Mouse (Mus musculus) lung, adult 2 months (tissue): Measurements from ENCODE around the gene Aasdh. TPM values are rescaled to one million over a fixed set of nuclear protein-coding genes. Genes with fewer than 3 reads are reported as not detected.
"Not testable (repeated sequence)": the region's sequence is repeated elsewhere in the genome, so short reads cannot be mapped to it uniquely, and the experiment has no call there.

Experiments
- DNase-seq: peaks from one replicate; pipeline ENCODE4 v3.0.0; 2022
- H3K4me1 ChIP-seq: fragments of 200-500 bp; 2 replicates; pipeline ENCODE4 v1.6.1; 2011; ENCODE audit warnings: low read length; ENCODE audit not compliant: control insufficient read depth, insufficient read depth
- H3K4me3 ChIP-seq: fragments of 200-500 bp; replicated peaks from 2 replicates; pipeline ENCODE3; 2011; ENCODE audit warnings: low read depth, mild to moderate bottlenecking, control low read depth, low read length; ENCODE audit errors: extremely low read depth
- CTCF ChIP-seq: fragments of 200-500 bp; IDR thresholded peaks from 2 replicates; pipeline ENCODE4 v1.5.1; 2011; ENCODE audit warnings: mild to moderate bottlenecking, low read length, control low read depth; ENCODE audit not compliant: insufficient read depth
- POLR2A ChIP-seq: fragments of 200-500 bp; IDR thresholded peaks from 2 replicates; pipeline ENCODE4 v1.6.1; 2011; ENCODE audit warnings: low read depth, mild to moderate bottlenecking, control low read depth, low read length, borderline replicate concordance; ENCODE audit errors: extremely low read depth
- WGBS: fragments of 180-500 bp; shearing (Covaris S2); methylation state at CpG from one replicate; pipeline ENCODE4 v1.1.7; 2018; 5-methylcytosine and 5-hydroxymethylcytosine counted together
- polyA plus RNA-seq: library from polyadenylated mRNA; depleted of rRNA; stranded (reverse); fragments of >200 nt; gene quantifications from 2 replicates; pipeline ENCODE4 v1.2.3, GENCODE M21; 2012

The Aasdh gene
- polyA plus RNA-seq, 1 experiment, result 13.7 TPM

GRCm38 (mm10) chr5:76945678-76946033 is 40.3 kb upstream of the Aasdh start:
- H3K4me3 ChIP-seq, result no peak overlapping the region
- 85% methylated on average over 2 of the region's 2 CpGs for WGBS
- no peak for TF ChIP-seq POLR2A
- TF ChIP-seq CTCF, result no peak
- peaks cover 12% of the 10 kb centered on the region for H3K4me1 ChIP-seq
- DNase-seq, result no peak

GRCm38 (mm10) chr5:76944965-76945677 is 39.8 kb upstream of the Aasdh start:
- DNase-seq, result no peak
- Histone ChIP-seq H3K4me1 (peaks cover 12% of the 10 kb centered on the region), H3K4me3 (no peak overlapping the region)
- 61% methylated on average over 6 of the region's 6 CpGs for WGBS
- TF ChIP-seq CTCF, result no peak
- TF ChIP-seq POLR2A, result no peak

GRCm38 (mm10) chr5:76942505-76942904 is 37.2 kb upstream of the Aasdh start:
- no peak for DNase-seq
- TF ChIP-seq POLR2A (no peak), CTCF (no peak)
- no peak overlapping the region for H3K4me3 ChIP-seq
- H3K4me1 ChIP-seq, result peaks cover 7% of the 10 kb centered on the region
- WGBS, result 73% methylated on average over 4 of the region's 4 CpGs

- 75% methylated on average over 4 of the region's 4 CpGs for WGBS
- H3K4me3 ChIP-seq, result no peak overlapping the region
- no peak for TF ChIP-seq POLR2A
- TF ChIP-seq CTCF, result no peak
- DNase-seq, result no peak
- H3K4me1 ChIP-seq, result peaks cover 3% of the 10 kb centered on the region; the same call in 1 of the 2 replicates
These were observed 36.7 kb upstream of the Aasdh start for GRCm38 (mm10) chr5:76941975-76942374.

GRCm38 (mm10) chr5:76939717-76940116 is 34.4 kb upstream of the Aasdh start:
- TF ChIP-seq CTCF, result no peak
- TF ChIP-seq POLR2A, result no peak
- DNase-seq, result no peak
- Histone ChIP-seq H3K4me3 (no peak overlapping the region), H3K4me1 (no peaks in the 10 kb centered on the region)
- WGBS, result 83% methylated on average over 8 of the region's 8 CpGs

GRCm38 (mm10) chr5:76929180-76929877 is 24.0 kb upstream of the Aasdh start:
- H3K4me3 ChIP-seq, result no peak overlapping the region
- WGBS, result 37% methylated on average over 7 of the region's 7 CpGs
- no peak for TF ChIP-seq POLR2A
- no peak for TF ChIP-seq CTCF
- no peak for DNase-seq
- peaks cover 6% of the 10 kb centered on the region; the same call in 1 of the 2 replicates for H3K4me1 ChIP-seq

DNA sequence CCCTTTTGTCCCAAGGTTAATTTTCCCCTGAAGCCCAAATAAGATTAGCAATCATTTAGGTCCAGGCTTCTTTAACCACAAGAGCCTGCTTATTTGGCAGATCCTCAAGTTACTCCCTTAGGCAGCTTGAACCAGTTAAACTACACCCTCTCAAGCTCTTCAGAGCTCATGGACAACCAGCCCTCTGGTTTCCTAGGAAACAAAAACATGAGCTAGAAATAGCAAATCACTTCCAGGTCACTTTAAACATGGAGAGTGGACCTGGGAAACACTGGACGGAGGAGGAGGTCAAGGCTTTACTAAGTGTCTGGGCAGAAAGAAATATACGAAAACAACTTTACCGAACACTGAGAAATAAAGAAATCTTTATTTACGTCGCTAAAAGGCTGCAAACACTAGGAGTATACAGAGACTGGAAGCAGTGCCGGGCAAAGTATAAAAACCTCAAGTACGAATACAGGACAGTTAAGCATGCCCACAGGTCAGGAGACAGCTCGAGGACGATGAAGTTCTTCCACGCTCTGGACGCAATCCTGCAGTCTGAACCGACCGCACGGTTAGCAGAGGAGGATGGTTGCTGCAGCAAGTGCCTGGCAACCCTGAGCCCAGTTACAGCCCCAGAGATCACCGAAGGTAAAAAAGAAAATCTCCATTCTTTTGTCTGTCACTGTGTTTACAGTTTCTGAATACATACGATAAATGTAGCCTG is 23.0 kb upstream of the Aasdh start:
- no peak for DNase-seq
- H3K4me3 ChIP-seq, result peak overlapping the region; percentile 58
- 44% methylated on average over 16 of the region's 16 CpGs for WGBS
- H3K4me1 ChIP-seq, result peaks cover 6% of the 10 kb centered on the region; the same call in 1 of the 2 replicates
- TF ChIP-seq POLR2A (no peak), CTCF (no peak)

DNA sequence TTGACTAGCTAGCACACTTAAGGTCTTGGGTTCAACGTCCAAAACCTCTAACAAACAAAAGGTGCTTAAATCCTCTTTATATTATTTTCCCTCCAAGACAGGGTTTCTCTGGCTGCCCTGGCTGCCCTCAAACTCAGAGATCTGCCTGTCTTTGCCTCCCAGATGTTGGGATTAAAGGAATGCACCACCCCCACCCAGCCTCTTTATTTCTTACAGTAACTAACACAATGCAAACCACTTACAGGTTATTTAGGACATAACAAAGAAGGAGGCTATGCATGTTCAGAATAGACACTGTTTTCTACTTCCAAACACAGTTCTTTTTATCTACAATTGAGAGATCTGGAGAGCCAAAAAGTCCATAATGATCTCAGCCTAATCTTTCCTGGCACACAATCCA is 19.0 kb upstream of the Aasdh start:
- Histone ChIP-seq H3K4me1 (peaks cover 5% of the 10 kb centered on the region; the same call in 1 of the 2 replicates), H3K4me3 (no peak overlapping the region)
- no peak for DNase-seq
- no peak for TF ChIP-seq POLR2A
- no peak for TF ChIP-seq CTCF
- 60% methylated on average over 1 of the region's 1 CpGs for WGBS

DNA sequence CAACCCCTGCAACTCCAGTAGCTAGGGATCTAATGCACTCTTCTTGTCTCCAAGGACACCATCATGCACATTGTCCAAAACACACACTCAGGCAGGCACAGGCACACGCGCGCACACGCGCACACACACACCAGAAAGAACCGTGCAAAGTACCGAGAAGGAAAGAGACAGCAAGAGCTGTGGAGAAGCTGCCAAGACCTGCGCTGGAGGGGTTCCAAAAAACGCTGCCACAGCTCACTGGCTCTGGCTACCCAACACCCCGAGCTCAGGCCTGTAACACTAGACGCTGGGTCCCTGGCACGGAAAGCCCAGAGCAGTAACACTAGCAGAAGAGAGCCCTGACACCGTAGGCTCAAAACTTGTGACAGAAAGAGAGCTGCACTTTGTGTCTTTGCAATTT is 18.1 kb upstream of the Aasdh start:
- no peak overlapping the region for H3K4me3 ChIP-seq
- WGBS, result 81% methylated on average over 13 of the region's 13 CpGs
- no peak for DNase-seq
- TF ChIP-seq CTCF (no peak), POLR2A (no peak)
- H3K4me1 ChIP-seq, result peaks cover under 1% of the 10 kb centered on the region; the same call in 1 of the 2 replicates

- Histone ChIP-seq H3K4me3 (no peak overlapping the region), H3K4me1 (no peaks in the 10 kb centered on the region)
- WGBS, result 88% methylated on average over 4 of the region's 4 CpGs
- DNase-seq, result no peak
- TF ChIP-seq POLR2A (no peak), CTCF (no peak)
These were observed 17.5 kb upstream of the Aasdh start for GRCm38 (mm10) chr5:76922833-76923232.

GRCm38 (mm10) chr5:76912522-76912921 is 7.2 kb upstream of the Aasdh start:
- WGBS, result 95% methylated on average over 5 of the region's 5 CpGs
- H3K4me3 ChIP-seq, DNase-seq, H3K4me1 ChIP-seq: not testable (repeated sequence)
